Mouse (Mus musculus): ENCODE results near the gene Hnrnpm.

The Hnrnpm gene

DNA sequence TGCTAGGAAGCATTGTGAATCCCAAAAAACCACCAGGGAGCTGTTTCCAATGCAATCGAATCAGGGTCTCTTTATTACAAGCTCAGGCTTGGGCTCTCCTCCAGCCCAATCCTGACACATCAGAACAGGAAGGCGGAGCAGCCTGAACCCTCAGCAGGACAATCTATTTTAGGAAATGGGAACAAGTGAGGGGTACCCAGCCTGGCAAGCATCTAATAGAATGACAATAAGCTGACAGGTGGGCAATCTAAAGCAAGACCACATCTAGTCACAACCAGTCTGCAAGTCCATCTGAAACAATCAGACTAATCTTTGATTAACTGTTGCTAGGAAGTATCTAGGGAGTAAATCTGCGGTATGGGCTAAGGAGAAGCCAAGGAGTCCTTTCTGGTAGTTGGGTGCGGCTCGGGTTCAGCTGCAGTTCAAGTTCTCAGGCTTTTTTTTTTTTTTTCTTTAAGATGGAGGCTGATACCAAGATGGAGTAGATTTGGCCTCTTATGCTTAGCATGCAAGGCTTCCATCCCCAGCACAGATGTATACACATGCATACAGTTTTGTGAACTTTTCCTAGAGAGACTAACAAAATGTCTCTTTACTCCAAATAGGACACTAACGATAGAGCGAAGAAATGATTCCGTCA is 86.7 kb downstream of the Hnrnpm start:
- no peak for DNase-seq (ENCODE audit: low read depth, low spot score)

- no peak for DNase-seq (ENCODE audit: low read depth, low spot score)
Measured at GRCm38 (mm10) chr17:33598506-33598905, 88.2 kb downstream of the Hnrnpm start.

DNA sequence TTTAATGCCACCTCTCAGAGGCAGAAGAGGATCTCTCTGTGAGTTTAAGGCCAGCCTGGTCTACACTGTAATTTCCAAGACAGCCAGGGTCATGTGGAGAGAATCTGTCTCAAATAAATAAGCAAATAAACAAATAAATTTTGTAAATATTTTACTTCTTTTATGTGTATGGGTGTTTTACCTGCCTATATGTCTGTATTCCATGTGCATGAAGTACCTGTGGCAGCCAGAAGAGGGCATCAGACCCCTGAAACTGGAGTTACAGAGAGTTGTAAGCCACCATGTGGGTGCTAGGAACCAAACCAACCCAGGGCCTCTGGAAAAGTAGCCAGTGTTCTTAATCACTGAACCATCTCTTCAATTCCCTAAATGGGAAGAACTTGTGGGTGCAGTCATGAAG is 89.4 kb downstream of the Hnrnpm start:
- peak; percentile 17 for DNase-seq (ENCODE audit: low read depth, low spot score)

Data from A20 (cell line).